Mouse (Mus musculus) cerebellum, adult 2 months (tissue): ENCODE measurements at regions not wholly inside any gene's neighbourhood (a gene's known extent, or its start where the extent isn't known, plus 50 kb on each side); places are given as distances from the start of the nearest gene placed in this dataset.

Experiments used
- CTCF ChIP-seq: fragments of 200-500 bp; IDR thresholded peaks from 2 replicates; pipeline ENCODE4 v1.5.1; 2011; ENCODE audit warnings: low read depth, mild to moderate bottlenecking, control low read depth, low read length, moderate library complexity, borderline replicate concordance; ENCODE audit not compliant: insufficient read depth
- POLR2A ChIP-seq: fragments of 200-500 bp; IDR thresholded peaks from 2 replicates; pipeline ENCODE4 v1.6.1; 2011; ENCODE audit warnings: low read length, control low read depth, borderline replicate concordance; ENCODE audit not compliant: insufficient read depth

GRCm38 (mm10) chr10:84024901-84025300, 302.2 kb downstream of the 1500009L16Rik start:
- TF ChIP-seq CTCF (no peak), POLR2A (no peak)
